Comparison of ENCODE assay signal across 20 mouse cellular contexts in genomic region chr15:97467781-97468485, GRCm38 (mm10).
DNase-seq lines count a peak whose midpoint lies in the region; ATAC-seq and TF ChIP-seq lines count a peak whose summit lies in the region.
"Had no signal": no experiment of that assay in that cellular context is flagged by ENCODE, and none has a peak within 500 bp of the region (broad histone marks: within the 10 kb centered on the region; RNA-seq: fewer than 3 reads in every experiment).

No protein-coding gene starts in this region.

- no peak overlapping the region for H3K4me3 ChIP-seq in kidney, postnatal 0 days (replicated peaks; ENCODE audit: low read depth, low read length)
- no peak overlapping the region for H3K4me3 ChIP-seq in kidney, embryonic 14.5 days (ENCODE audit: low read length)
- no peak overlapping the region for H3K4me3 ChIP-seq in forebrain, embryonic 14.5 days (ENCODE audit: low read depth, low read length)
- H3K4me3 ChIP-seq: heart, adult 2 months; hindbrain, embryonic 12.5 days; limb, embryonic 12.5 days; neural tube, embryonic 15.5 days had no signal

- no peak for ATAC-seq in kidney, postnatal 0 days (replicated peaks; ENCODE audit: low FRiP score, low read depth)
- ATAC-seq in kidney, embryonic 14.5 days (ENCODE audit: low FRiP score, low TSS enrichment): no peak
- ATAC-seq in forebrain, embryonic 14.5 days: no peak
- ATAC-seq: forebrain, embryonic 16.5 days had no signal

- no peaks in the 10 kb centered on the region for H3K4me1 ChIP-seq in kidney, postnatal 0 days (replicated peaks; ENCODE audit: insufficient read depth, low read length)
- H3K4me1 ChIP-seq in kidney, embryonic 14.5 days (ENCODE audit: control insufficient read depth, insufficient read depth, low read length): no peaks in the 10 kb centered on the region
- no peaks in the 10 kb centered on the region for H3K4me1 ChIP-seq in forebrain, embryonic 14.5 days (ENCODE audit: control insufficient read depth, insufficient read depth, low read length)
- H3K4me1 ChIP-seq: hindbrain, embryonic 12.5 days; neural tube, embryonic 15.5 days had no signal

- H3K36me3 ChIP-seq in kidney, postnatal 0 days (ENCODE audit: insufficient read depth, low read length): no peaks in the 10 kb centered on the region
- H3K36me3 ChIP-seq in kidney, embryonic 14.5 days (ENCODE audit: control insufficient read depth, insufficient read depth, low read length): no peaks in the 10 kb centered on the region
- H3K36me3 ChIP-seq in forebrain, embryonic 14.5 days (ENCODE audit: control insufficient read depth, insufficient read depth, low read length): no peaks in the 10 kb centered on the region
- H3K36me3 ChIP-seq: hindbrain, embryonic 12.5 days; limb, embryonic 12.5 days; neural tube, embryonic 15.5 days had no signal

- no peaks in the 10 kb centered on the region for H3K9me3 ChIP-seq in kidney, postnatal 0 days (replicated peaks; ENCODE audit: low read length)
- no peaks in the 10 kb centered on the region for H3K9me3 ChIP-seq in kidney, embryonic 14.5 days (ENCODE audit: control insufficient read depth, low read length)
- no peaks in the 10 kb centered on the region for H3K9me3 ChIP-seq in forebrain, embryonic 14.5 days (replicated peaks; ENCODE audit: control insufficient read depth, low read length)
- H3K9me3 ChIP-seq: hindbrain, embryonic 12.5 days; limb, embryonic 12.5 days; neural tube, embryonic 15.5 days had no signal

- H3K27ac ChIP-seq in kidney, postnatal 0 days: no peak overlapping the region
- H3K27ac ChIP-seq in kidney, embryonic 14.5 days (ENCODE audit: low read depth, low read length): no peak overlapping the region
- H3K27ac ChIP-seq in forebrain, embryonic 14.5 days (ENCODE audit: low read depth, low read length): no peak overlapping the region
- H3K27ac ChIP-seq: heart, adult 2 months; hindbrain, embryonic 12.5 days; limb, embryonic 12.5 days; neural tube, embryonic 15.5 days had no signal

- TF ChIP-seq CTCF in kidney, postnatal 0 days (IDR thresholded peaks at IDR 0.05; ENCODE audit: low read depth): no peak

- WGBS in kidney, postnatal 0 days: 73% methylated on average over 18 of the region's 18 CpGs
- WGBS in kidney, embryonic 14.5 days: 87% methylated on average over 18 of the region's 18 CpGs
- 82% methylated on average over 18 of the region's 18 CpGs for WGBS in forebrain, embryonic 14.5 days

- no peak overlapping the region for H3K4me2 ChIP-seq in kidney, postnatal 0 days (ENCODE audit: low read length)
- H3K4me2 ChIP-seq in kidney, embryonic 14.5 days (replicated peaks; ENCODE audit: low read depth, low read length): no peak overlapping the region
- no peak overlapping the region for H3K4me2 ChIP-seq in forebrain, embryonic 14.5 days (ENCODE audit: low read length)
- H3K4me2 ChIP-seq: hindbrain, embryonic 12.5 days; limb, embryonic 12.5 days; liver, embryonic 11.5 days; midbrain, embryonic 11.5 days; neural tube, embryonic 15.5 days had no signal

- no peaks in the 10 kb centered on the region for H3K27me3 ChIP-seq in kidney, postnatal 0 days (ENCODE audit: insufficient read depth, low read length)
- H3K27me3 ChIP-seq in kidney, embryonic 14.5 days (ENCODE audit: control insufficient read depth, insufficient read depth, low read length): no peaks in the 10 kb centered on the region
- H3K27me3 ChIP-seq in forebrain, embryonic 14.5 days (replicated peaks; ENCODE audit: control insufficient read depth, insufficient read depth, low read length): no peaks in the 10 kb centered on the region
- H3K27me3 ChIP-seq: hindbrain, embryonic 12.5 days; limb, embryonic 12.5 days; neural tube, embryonic 15.5 days had no signal

- peak; percentile 41 for DNase-seq in kidney, postnatal 0 days (ENCODE audit: low spot score)
- peak; percentile 16 to 52 for DNase-seq in lung, postnatal 4 days
- no peak for DNase-seq in lung, adult 18-20 months
- DNase-seq in 3T3-L1 (ENCODE audit: low read depth, low spot score) (peak; percentile 58), adipocyte (ENCODE audit: low spot score) (peak; percentile 20)
- DNase-seq in forebrain, embryonic 14.5 days (ENCODE audit: low spot score): no peak
- DNase-seq: adrenal gland, postnatal 25 days; cerebellum, adult 9-10 months; gastrocnemius, postnatal 14 days; kidney, adult 11 months; layer of hippocampus, postnatal 36 days; liver, postnatal 0 days had no signal

- no peak overlapping the region for H3K9ac ChIP-seq in kidney, postnatal 0 days (ENCODE audit: low read depth, low read length)
- H3K9ac ChIP-seq in kidney, embryonic 14.5 days (ENCODE audit: low read depth, low read length): no peak overlapping the region
- no peak overlapping the region for H3K9ac ChIP-seq in forebrain, embryonic 14.5 days (ENCODE audit: low read length)
- H3K9ac ChIP-seq: hindbrain, embryonic 12.5 days; limb, embryonic 12.5 days; liver, postnatal 0 days; neural tube, embryonic 15.5 days had no signal

Comparison
In these comparisons a context has a peak if more than half of its experiments do, and no peak if none do; other contexts are left out.
1. DNase-seq: peak in kidney, postnatal 0 days (single experiment), lung, postnatal 4 days (2 of 2), 3T3-L1 (single experiment) and adipocyte (single experiment); none in lung, adult 18-20 months (0 of 2) and forebrain, embryonic 14.5 days (single experiment).